Mouse (Mus musculus): ENCODE results near the gene Ccr7.

Gene Ccr7

DNA sequence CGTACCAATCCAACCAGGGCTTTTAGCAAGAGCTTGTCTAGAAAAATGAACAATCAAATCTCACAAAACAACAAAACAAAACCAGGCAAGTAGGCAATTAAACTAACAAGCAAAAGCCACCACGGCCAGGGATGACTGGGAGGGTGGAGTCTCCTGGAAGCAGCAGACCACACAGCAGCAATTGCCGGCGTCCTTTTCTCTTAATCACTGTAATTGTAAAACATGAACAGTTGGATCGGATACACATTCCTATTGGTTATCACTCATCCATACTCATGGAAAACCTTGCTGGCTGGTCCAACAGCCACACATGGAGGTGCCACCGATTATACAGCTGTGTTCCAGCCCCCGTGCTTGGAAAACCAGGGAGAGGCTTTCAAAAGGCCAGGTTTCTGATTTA is 37.0 kb downstream of the Ccr7 start:
- DNase-seq (ENCODE audit: extremely low spot score), result no peak

DNA sequence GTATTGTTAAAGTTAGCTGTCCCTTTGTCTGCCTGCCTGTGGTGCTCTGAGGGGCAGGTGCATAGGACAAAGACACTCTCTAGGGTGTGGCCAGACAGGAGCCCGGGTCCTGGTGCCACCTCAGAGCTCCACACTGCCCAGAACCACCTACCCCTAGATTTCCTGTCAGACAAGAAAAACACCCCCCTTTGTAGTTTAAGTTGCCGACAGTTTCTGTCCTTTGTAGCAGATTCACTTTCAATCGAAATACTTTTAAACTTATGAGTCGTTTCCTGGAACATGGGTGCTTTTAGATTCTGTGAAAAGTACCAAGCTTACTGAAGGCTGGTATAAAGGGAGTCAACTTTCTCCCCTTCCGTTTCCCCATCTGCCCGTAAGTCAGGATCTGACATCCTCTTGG is 38.9 kb downstream of the Ccr7 start:
- DNase-seq (ENCODE audit: extremely low spot score), result no peak

DNA sequence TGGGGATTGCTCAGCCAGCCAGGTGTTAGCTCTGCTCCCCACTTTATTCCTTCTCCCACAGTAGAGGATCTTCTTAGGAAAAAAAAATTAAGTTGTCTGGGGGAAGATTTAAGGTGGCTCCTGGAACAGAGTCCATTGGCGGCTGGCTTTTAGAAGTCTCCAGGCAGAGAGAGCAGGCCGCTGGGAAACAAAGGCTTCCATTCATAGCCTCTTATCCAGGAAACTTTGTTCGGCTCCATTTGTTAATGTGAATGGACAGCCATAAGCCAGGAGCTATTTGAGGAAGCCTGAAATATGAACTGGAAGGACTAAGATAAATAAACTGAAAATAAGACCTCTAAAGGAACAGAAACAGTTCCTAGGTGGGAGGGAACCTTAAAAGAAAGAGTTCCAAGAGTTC is 41.8 kb downstream of the Ccr7 start:
- DNase-seq (ENCODE audit: extremely low spot score), result peak; percentile 61

DNA sequence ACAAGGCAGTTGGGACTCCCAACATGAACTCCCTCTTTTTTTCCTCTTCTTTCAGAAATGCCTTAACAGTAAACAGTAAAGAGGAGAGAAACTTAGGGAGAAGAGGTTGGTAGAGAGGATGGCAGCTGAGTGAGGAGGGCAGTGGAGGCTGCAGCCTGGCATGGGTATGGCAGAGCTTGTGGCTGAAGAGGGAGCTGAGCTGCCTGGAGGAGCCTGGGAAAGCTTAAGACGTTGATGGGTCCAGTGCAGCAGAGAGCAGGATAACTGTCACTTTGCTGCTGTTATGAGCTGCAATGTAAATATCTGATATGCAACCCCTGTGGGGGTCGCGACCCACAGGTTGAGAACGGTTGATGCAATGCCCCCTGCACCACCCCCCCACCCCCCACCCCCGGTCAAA is 42.2 kb downstream of the Ccr7 start:
- DNase-seq (ENCODE audit: extremely low spot score), result no peak

DNA sequence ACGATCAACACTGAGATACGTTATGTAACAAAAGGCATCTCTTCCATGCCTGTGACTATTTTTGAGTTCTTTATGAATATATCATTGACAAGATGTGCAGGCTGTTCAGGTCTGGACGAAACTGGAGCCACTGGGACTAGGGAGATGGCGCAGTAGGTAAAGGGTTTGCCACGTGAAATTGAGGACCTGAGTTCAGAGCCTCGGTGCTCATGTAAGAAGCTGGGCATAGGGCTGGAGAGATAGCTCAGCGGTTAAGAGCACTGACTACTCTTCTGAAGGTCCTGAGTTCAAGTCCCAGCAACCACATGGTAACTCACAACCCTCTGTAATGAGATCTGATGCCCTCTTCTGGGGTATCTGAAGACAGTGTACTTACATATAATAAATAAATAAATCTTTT is 43.2 kb downstream of the Ccr7 start:
- no peak for DNase-seq (ENCODE audit: extremely low spot score)

DNA sequence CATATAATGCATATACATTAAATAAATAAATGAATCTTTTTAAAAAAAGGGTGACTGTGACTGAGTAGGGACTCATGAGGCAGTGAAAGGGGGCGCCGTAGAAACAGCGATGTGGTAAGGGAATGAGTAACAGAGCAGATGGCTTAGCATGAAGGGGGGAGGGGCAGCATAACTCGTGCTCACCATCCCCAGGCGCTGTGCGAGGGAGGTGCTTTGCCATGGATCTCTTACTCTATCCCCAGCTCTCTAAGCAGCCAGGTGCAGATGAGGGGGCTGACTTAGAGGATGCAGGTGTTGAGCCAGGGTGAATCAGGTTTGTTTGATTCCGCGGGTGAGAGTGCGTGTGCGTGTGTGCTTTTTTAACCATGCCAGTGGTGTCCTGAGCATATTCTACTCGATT is 43.7 kb downstream of the Ccr7 start:
- no peak for DNase-seq (ENCODE audit: extremely low spot score)

DNA sequence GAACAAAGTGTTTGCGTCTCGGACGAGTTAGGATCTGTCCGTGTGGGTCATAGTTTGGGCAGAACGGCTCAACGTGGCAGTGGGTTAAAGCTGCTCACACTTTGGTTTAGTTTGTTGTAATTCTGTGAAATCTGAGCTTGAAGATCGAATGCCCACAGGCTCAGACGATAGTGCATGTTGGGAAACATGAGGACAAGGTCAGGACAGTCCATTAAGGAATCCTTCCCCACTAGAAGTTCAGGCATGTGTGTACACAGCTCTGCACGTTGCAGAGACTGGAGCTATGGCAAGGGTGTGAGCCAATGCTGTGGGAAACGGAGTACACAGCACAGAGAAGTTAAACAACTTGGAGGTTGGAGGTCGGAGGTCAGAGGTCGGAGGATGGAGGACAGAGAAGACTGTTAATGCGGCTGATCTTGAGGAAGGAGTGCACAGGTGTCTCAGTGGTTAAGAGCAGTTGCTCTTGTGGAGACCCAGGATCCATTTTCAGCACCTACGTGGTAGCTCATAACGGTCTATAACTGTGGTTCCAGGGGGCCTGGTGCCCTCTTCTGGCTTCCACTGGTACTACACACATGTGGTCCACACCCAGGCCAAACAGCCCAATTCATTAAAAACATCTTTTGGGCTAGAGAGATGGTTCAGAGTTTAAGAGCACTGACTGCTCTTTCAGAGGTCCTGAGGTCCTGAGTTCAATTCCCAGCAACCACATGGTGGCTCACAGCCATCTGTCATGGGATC is 44.3 kb downstream of the Ccr7 start:
- no peak for DNase-seq (ENCODE audit: extremely low spot score)

DNA sequence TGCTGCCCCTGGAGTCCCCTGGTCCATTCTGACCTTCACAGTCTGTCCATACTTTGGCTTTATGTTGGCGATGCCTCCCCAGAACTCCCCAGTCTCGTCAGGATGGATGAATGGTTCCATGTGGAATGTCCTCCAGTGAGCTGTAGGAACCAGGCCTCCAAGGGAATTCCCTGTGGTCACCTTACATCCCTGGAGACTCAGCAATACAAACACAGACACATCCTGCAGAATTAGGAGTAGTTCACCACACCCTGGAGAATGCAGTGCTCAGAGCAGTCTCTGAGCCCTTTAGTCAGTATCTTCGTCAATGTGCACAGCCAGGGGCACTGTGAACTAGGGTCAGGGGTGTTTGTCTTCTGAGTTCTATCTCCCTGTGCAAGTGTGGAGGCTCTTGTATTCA is 46.6 kb downstream of the Ccr7 start:
- DNase-seq (ENCODE audit: extremely low spot score), result no peak

DNA sequence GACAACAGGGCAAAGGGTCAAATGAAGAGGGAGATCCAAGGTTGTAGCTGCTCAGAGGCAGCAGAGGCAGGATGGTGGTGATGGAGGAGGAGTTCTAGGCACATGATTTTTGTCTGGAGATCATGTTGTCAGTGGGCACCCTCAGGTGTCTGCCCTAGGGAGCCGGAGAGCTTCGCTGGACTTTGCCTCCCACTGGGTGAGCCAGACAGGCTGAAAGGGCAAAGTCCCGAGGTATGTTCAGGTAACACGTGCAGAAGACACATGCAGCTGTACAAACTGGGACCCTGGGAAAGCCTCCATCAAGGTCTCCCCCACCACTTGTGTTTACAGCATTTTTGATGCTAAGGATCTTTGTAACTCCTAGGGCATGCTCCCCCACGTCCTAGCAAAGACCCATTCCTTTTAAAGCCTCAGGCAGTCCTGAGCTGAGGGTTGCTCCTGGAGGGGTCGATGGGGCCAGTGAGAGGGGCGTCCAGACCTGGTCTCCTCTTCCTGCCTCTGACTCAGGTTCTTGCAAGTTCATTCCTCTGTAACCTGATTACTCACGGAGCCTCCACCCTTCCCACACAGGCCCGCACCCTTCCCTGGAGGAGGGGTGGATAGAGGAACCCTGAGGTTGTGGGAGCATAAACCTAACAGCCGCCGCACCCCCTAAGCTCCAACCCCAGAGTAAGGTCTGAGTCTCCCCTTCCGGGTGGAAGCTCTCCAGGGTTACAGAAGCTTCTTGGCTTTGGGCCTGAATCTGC is 48.7 kb downstream of the Ccr7 start:
- no peak for DNase-seq (ENCODE audit: extremely low spot score)

DNA sequence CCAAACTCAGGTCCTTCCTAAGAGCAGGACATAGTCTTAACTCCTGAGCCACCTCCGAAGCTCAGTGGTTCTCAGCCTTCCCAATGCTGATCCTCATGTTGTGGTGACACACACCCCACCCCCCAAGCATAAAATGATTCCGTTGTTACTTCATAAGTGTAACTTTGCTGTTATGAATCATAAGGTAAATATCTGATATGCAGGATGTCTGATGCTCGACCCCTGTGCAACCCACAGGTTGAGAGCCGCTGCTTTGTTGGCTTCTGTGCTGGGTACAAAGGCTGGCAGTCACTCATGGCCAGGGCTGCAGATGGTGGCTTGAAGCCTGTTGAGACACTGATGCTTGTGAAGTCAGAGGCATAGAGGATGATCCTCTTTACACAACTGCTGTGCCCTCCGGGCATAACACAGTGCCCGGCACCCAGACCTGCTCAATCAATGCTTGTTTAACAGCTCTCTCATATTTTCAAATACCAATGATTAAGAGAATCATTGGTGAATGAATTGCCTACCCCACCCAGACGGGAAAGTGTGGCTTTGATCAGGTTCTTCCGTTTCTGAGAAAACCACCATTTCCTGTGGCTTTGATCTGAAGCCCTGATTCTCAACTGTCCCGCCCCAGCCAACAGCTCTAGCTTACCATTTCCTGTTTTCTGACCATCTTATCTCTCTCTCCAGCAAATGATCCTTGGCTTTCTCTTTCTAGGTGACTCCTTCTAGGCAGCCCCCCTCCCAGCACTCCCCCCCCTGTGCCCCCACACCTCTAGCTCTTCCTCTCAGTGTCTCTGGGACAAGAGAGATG is 50.1 kb downstream of the Ccr7 start:
- DNase-seq (ENCODE audit: extremely low spot score), result no peak

DNA sequence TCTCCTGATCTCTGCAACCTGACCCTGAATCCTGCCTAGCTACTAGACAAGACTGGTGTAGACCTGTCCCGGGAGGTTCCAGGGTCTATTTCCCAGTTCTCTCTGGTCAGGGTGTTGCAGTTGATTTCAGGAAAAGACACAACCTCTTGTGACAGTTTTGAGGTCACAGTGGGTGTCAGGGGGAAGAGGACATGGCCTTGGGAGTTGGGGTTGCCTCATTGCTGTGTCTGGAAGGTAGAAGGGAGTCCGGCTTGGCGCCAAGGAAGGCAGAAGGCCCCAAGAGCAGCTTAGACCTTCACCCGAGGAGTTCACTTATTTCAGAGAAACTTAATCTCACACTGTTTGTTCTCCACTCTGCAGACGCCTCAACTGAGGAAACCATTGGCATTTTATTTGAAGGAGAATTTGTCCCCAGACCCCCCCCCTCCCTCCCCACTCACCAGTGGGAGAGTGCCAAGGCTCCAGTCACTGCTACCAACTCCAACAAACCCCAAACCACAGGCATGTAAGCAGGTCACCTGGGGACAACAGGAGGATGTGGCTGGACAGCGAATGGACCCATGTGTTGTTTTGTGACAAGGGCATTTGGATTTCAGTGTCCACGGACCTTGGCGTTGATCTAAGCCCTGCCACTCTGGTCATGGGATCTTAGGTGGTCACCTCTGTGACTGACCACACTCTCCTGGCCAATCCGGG is 52.2 kb downstream of the Ccr7 start:
- DNase-seq (ENCODE audit: extremely low spot score), result no peak

DNA sequence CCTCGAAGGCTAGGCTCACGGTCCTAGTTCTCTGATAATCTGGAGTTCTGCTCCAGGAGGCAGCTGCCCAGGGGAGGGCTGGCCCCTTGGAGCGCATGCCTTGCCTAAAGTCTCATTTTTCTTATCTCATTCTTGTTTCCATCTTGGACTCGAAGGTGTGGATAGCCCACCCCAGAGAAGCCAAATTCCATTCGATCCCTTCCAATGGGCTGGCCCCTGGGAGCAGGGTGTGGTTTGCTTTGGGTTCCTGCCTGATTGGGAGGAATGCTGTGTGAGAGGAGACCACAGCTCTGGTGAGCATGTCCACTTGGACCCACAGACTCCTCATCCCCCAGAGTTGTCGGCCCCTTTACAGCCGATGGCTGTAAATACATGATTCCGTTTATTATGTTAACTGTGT is 53.2 kb downstream of the Ccr7 start:
- no peak for DNase-seq (ENCODE audit: extremely low spot score)

DNA sequence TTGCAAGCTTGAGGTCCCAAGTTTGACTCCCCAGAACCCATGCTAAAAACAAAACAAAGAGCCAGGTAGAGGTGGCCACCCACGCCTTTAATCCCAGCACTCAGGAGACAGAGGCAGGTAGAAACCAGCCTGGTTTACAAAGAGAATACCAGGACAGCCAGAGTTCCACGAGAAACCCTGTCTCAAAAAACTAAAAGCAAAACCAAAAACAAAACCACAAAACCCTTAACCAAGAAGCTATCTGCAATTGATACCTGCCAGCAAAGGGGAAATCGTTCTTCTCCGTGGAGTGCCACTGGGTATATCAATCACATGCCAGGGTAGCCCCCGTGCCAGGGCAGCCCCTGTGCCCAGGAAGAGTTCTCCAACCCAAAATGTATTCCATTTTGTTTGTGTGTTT is 54.7 kb downstream of the Ccr7 start:
- no peak for DNase-seq (ENCODE audit: extremely low spot score)

DNA sequence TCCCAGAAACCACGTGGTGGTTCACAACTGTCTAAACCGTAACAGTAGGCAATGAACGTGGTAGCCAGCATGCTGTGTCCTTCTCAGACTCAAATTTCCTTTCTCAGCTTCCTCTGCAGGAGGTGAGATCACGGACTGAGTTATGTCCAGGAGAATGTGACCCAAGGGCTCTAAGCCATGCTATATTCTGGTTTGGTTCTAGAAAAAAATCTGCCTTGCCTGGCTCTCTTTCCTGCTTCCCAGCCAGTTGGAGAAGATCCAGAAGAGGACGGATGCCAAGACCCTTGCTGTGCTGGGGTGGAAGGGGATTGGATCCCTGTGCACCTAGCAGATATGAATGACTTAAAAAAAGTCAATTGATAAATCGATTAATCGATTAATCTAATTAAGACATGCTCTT is 55.4 kb downstream of the Ccr7 start:
- DNase-seq (ENCODE audit: extremely low spot score), result no peak

DNA sequence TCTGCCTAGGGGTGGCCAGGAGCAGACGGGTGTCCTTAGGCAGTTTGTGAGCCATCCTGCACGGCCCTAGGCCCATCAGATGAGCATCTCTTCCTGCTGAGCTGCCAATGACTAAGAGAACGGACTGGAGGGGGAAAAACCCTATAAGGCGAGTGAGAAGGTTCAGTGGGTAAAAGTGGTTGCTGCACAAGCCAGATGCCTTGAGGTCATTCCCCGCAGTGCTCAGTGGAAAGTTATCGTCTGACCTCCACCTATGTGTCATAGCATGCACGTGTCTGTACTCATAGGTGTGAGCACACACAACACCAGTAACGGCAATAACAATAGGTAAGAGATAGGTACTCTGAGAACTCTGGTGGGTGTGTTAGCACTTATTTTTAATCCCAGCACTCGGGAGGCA is 56.0 kb downstream of the Ccr7 start:
- no peak for DNase-seq (ENCODE audit: extremely low spot score)

DNA sequence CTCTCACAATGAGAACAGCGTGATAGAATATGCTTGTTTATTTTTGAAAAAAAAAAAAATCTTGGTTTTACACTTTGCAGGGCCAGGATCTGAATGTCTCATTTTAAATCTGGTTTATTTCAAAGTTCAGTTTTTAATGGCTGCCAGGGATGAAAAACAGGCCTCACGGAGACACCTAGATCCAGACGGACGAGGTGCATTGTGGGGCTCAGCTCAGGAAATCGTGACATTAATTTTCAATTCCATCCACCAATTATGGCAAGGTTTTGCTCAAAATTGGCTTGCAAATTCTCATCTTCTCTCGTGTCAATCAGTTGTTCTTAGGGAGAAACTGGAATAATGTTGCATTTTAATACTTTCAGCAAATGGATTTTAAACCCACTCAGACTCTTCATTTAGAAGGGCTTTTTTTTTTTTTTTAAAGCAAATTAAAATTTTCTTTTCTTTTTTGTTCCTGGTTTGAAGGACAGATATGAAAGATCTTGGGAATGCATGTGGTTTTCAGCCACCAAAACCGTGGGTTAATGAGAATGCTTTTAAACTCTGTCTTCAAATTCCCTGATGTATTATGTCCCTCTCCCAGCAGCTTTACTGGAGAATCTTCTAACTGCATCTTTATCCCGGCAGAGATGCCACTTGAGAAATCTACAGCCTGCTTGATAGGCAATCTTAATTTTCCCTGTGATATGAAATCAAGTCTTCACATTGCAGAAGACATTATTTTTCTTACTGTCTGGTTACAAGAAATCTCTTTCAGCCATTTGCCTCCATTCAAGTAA is 57.7 kb downstream of the Ccr7 start:
- no peak for DNase-seq (ENCODE audit: extremely low spot score)

DNA sequence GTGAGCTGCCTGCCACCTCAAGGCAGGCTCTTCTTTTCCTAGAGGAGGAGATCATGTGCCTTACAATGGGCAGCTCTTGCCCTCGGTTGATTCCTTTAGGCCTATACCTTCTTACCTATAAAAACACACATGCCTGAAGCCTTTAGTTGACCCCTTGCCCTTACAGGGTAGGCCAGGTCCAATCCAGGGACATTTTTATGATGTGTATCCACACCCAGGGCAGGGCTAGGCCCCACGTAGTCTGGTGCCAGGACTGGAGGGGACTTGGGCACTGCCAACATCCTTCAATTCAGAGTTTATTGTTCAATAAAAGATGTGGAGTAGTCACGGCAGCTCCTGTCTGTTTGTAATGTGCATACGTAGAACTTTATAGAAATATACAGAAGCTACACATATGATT is 58.5 kb downstream of the Ccr7 start:
- DNase-seq (ENCODE audit: extremely low spot score), result no peak

DNA sequence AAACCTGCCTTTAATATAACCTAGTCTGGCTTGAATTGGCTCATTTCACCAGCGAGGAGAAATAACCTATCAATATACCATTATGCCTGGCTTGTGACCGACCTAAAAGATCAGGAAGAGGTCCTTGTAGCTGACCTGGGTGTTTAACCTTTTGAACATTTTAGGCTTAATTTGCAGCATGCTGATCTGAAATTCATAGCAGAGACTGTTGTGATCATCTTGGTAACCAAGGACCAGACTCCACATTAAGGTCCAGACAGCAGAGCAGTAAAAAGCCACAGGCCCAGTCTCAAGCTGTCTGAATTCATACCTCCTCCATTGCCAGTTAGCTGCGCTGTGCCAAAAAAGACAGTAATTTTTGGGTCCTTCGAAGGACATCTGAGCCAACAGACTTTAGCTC is 59.1 kb downstream of the Ccr7 start:
- DNase-seq (ENCODE audit: extremely low spot score), result no peak

DNA sequence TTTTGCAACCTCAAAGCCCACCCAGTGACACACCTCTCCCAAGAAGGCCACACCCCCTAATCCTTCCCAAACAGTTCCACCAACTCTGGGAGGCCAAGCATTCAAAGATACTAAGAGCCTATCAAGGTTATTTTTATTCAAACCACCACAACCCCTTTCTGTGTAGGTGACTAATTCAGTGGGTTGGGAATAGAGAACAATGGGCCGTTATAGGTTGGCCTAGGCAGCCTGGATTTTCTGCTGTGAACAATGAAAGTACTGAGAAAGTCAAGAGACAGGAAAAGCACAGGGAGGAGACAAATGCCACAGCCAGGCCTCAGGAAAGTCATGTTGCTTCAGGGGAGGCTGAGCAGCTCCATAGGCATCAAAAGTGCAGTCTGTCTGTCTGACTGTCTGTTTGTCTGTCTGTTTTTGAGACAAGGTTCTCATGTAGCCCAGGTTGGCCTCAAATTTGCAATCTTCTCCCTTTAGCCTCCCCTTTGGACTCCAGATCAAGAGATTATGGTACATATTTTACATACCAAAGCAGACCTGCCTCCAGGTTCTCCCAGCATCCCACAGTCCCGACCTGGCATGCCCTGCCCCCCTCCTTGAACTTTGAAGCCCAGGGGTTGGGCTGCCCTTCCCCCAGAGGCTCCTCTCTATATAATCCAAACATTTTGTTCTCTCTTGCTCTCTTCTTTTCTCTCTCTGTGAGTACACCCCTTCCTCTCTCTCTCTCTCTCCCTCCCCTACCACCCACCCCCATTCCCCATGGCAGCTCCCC is 59.8 kb downstream of the Ccr7 start:
- no peak for DNase-seq (ENCODE audit: extremely low spot score)
